Mouse (Mus musculus) embryonic facial prominence, embryonic 10.5 days (tissue): ENCODE measurements around the gene Ing5. TPM values are rescaled to one million over a fixed set of nuclear protein-coding genes. Genes with fewer than 3 reads are reported as not detected.

ENCODE experiments used
- DNase-seq: peaks from one replicate; pipeline ENCODE4 v3.0.0-alpha.2; 2017; ENCODE audit warnings: low spot score
- H3K27ac ChIP-seq: fragments of 300-500 bp; sonication (generic); replicated peaks from 2 replicates; pipeline ENCODE4 v1.5.1; 2016; ENCODE audit warnings: mild to moderate bottlenecking
- H3K27me3 ChIP-seq: fragments of 300-500 bp; sonication (generic); replicated peaks from 2 replicates; pipeline ENCODE4 v1.6.1; 2016; ENCODE audit warnings: low read depth, mild to moderate bottlenecking; ENCODE audit not compliant: poor library complexity, severe bottlenecking
- H3K36me3 ChIP-seq: fragments of 300-500 bp; sonication (generic); replicated peaks from 2 replicates; pipeline ENCODE4 v1.6.1; 2016; ENCODE audit warnings: mild to moderate bottlenecking, moderate library complexity
- H3K4me1 ChIP-seq: fragments of 300-500 bp; sonication (generic); 2 replicates; pipeline ENCODE4 v1.6.1; 2016
- H3K4me3 ChIP-seq: fragments of 300-500 bp; sonication (generic); 2 replicates; pipeline ENCODE4 v1.5.1; 2016; ENCODE audit warnings: mild to moderate bottlenecking, moderate library complexity
- H3K9me3 ChIP-seq: fragments of 300-500 bp; sonication (generic); 2 replicates; pipeline ENCODE4 v1.6.1; 2016; ENCODE audit warnings: mild to moderate bottlenecking
- WGBS: fragments of 180-500 bp; shearing (Covaris S2); methylation state at CpG from one replicate; pipeline ENCODE4 v1.1.7; 2016; 5-methylcytosine and 5-hydroxymethylcytosine counted together
- polyA plus RNA-seq: library from polyadenylated mRNA; unstranded; fragments of >200 nt; fragmentation: Nextera tagmentation; extraction: Ambion mirVana; gene quantifications from 2 replicates; pipeline ENCODE4 v1.2.1, GENCODE M21; 2016

Ing5 gene
- polyA plus RNA-seq, 1 experiment from 2014 or later, result 26.3 TPM

DNA sequence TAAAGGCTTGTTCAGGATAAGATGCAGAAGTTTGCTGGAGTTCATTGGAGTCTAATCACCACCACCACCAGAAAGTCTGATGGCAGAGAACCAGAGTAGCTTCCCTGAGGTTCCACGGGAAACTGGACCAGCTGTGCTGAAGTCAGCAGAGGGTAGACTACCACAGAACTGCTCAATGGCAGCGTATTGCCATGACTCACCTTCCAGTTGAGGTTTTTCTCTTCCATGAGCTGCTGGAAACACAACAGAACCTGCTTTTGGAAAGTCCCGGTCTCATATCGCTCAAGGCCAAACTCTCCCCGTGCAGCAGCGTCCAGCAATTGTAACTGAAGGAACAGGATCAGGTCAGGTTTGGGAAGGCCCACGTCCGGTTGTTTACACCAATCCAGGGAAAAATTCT is 9.2 kb upstream of the Ing5 start:
- Histone ChIP-seq H3K27ac (no peak overlapping the region), H3K36me3 (peaks cover 100% of the 10 kb centered on the region), H3K4me3 (no peak overlapping the region), H3K27me3 (no peaks in the 10 kb centered on the region), H3K9me3 (peaks cover 9% of the 10 kb centered on the region), H3K4me1 (peaks cover 3% of the 10 kb centered on the region; the same call in 1 of the 2 replicates)
- DNase-seq, result no peak
- WGBS, result 95% methylated on average over 8 of the region's 8 CpGs

DNA sequence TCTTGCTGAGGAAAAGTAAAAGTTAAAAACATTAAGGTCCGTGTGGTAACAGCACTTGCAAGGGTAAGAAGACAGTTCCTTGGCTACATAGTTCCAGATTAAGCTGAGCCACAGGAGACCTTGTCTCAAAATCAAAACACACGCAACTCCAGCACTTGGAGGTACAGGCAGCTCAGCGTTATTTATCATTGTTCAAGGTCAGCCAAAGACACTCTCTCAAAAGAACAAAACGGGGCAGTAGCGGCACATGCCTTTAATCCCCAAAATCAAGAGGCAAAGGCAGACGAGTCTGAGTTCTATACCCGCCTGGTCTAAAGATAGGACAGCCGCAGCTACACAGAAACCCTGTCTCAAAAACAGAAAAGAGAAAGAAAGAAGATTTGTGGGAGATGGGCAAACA is 7.9 kb upstream of the Ing5 start:
- H3K36me3 ChIP-seq, result peaks cover 99% of the 10 kb centered on the region
- H3K9me3 ChIP-seq, result peaks cover 8% of the 10 kb centered on the region
- DNase-seq, result no peak
- H3K27ac ChIP-seq, result no peak overlapping the region
- H3K27me3 ChIP-seq, result no peaks in the 10 kb centered on the region
- WGBS, result 91% methylated on average over 8 of the region's 8 CpGs
- peaks cover 7% of the 10 kb centered on the region for H3K4me1 ChIP-seq
- H3K4me3 ChIP-seq, result no peak overlapping the region

DNA sequence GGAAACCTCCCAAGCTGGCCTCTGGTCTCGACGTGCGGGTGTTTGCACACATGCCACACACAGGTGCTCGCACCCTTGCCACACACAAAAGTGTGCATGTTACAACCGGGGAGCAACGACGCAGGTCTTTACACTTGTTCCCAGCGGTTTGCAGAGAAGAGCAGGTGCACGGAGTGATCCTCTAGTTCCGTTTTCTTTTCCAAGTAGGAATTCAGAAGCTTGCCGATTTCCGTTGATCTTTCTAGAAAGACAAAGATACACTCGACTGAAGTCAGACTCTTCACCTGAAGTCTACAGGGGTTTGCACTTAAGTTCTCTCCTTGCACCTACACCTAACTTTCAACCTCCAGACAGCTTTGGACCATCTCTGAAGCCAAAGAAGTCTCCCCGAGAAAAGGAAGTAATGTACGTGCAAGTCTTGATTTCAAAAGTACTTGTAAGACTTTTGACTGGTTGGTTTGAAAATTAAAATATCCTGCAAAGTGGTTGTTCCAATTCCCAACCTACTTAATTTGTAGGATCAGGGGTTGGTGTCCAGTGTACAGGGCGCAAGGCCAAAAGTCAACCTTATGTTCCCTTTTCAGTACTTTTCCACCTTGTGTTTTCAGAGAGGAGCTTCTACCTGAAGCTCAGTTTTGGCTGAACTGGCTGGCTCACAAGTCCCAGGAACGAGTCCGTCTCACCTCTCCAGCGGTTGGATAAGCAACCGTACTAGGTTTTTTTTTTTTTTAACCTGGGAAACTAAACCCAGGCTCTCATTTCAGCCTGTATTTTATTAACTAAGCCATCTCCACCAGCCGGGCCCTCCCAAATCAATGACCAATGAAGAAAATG is 2.9 kb upstream of the Ing5 start:
- Histone ChIP-seq H3K4me3 (peak overlapping the region; percentile 78), H3K9me3 (no peaks in the 10 kb centered on the region), H3K36me3 (peaks cover 57% of the 10 kb centered on the region), H3K27ac (peak overlapping the region; percentile 94), H3K4me1 (peaks cover 42% of the 10 kb centered on the region), H3K27me3 (no peaks in the 10 kb centered on the region)
- DNase-seq, result no peak
- WGBS, result 77% methylated on average over 21 of the region's 21 CpGs

DNA sequence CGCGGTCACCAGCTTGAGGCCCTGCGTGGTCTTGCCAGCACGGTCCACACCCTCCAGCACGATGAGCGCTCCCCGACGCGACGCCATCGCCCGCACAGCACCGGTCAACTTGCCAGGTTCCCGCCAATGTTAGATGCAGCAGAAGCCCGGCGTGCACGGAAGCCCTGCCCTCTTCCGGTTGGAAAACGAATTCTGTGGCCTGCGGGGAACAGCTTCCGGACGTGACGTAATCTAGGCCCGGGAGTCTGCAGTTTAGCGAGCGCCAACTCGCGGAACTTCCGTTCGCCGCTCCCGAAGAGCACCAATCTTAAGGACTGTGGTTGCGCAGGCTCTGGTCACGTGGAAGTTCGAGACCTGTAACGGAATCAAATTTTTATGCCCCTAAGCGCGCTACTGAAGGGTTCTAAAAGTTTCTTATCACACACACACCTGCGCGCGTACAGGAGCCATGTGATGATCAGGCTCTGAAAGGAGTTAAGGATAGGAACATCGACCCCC is 2.0 kb upstream of the Ing5 start, which contains the start of gene Dtymk:
Gene Dtymk (minus strand): TSS at position 194 of the 498 bp plus-strand sequence.
- peaks cover 57% of the 10 kb centered on the region for H3K36me3 ChIP-seq
- under 1% methylated on average over 42 of the region's 42 CpGs for WGBS

DNA sequence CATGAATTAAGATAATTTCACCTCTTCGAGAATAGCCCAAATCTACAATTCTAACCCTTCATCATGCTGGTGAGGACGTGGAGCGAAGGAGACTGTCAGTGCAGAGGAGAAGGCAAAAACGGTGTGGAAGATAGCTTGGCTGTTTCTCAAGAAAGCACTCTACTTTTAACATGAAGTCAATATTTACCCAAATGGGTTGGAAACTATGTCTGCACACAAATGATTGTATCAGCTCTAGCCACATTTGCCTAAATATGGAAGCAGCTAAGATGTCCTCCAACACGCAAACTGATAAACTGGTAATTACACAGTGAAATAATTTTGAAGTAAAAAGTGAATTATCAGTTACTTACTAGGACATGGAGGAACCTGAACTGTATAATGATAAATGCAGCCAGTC is 994 bp upstream of the Ing5 start:
- Histone ChIP-seq H3K36me3 (peaks cover 54% of the 10 kb centered on the region), H3K9me3 (no peaks in the 10 kb centered on the region), H3K27me3 (no peaks in the 10 kb centered on the region), H3K27ac (peak overlapping the region; percentile 98; the same call in 1 of the 2 replicates), H3K4me3 (peak overlapping the region; percentile 78), H3K4me1 (peaks cover 39% of the 10 kb centered on the region)
- 88% methylated on average over 5 of the region's 5 CpGs for WGBS
- no peak for DNase-seq

More for the DNA sequence above, 2.0 kb upstream of the Ing5 start, which contains the start of gene Dtymk:
- Histone ChIP-seq H3K9me3 (no peaks in the 10 kb centered on the region), H3K27ac (peak within 1 kb of the TSS; percentile 94), H3K27me3 (no peaks in the 10 kb centered on the region), H3K4me1 (peaks cover 42% of the 10 kb centered on the region), H3K4me3 (peak within 1 kb of the TSS; percentile 78)
- peak; percentile 96 for DNase-seq

DNA sequence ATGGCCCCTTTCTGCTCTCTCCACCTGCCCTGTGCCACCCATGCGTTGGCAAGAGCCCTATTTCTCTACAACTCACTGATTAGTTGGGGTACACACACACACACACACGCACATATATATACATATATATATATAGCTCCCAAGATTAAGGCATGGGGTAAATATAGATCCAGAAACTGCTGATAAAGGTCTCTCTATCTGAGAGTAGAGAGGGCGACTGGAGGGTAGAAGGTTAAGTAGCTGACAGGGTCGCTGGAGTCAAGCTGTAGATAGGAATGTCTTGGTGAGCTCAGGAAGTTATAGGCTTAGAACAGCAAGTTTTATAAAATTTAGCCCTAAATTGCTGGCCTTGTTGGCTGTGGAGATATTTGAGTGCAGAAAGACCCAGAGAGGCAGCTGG is 1.1 kb downstream of the Ing5 start:
- no peak for DNase-seq
- 0 out of 2 replicates have a peak overlapping the region, but pooled peaks have one; percentile 98 for H3K27ac ChIP-seq

DNA sequence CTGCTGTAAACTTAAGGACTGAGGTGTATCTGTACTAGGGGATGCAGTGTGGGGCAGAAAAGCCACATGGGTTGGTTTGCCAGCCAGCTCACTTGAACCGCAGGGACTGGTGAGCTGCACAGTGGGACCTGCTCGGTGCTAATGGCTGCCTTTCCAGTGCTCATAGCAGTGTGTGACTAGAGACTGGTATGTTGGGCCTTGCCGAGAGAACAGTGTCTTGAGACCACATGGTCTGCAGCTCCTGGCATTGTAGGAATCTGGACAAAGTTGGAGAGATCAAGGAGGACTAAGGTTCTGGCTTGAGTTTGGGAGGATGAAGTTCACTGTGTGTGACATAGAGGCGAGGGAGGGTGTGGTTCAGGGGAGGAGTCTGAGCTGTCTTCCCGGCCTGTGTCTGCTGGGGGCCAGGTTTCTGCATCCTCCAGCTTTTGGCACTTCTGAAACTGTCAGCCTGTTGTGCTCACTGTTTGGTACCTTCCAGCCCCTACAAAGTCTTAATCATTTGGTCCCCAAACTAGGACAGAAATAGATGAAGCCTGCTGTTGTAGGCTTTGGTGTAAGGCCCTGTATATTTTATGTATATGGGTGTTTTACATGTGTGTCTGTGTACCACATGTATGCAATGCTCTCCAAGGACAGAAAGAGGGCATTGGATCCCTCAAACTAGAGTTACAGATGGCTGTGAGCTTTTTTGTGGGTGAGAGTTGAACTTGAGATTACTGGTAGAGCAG is 1.6 kb downstream of the Ing5 start:
- peaks cover 52% of the 10 kb centered on the region for H3K36me3 ChIP-seq
- no peaks in the 10 kb centered on the region for H3K27me3 ChIP-seq
- no peak overlapping the region for H3K27ac ChIP-seq
- no peak for DNase-seq
- H3K9me3 ChIP-seq, result no peaks in the 10 kb centered on the region
- peak overlapping the region; percentile 78 for H3K4me3 ChIP-seq
- WGBS, result 85% methylated on average over 5 of the region's 5 CpGs
- peaks cover 39% of the 10 kb centered on the region for H3K4me1 ChIP-seq

More for the DNA sequence above, 1.1 kb downstream of the Ing5 start:
- Histone ChIP-seq H3K27me3 (no peaks in the 10 kb centered on the region), H3K36me3 (peaks cover 52% of the 10 kb centered on the region), H3K4me3 (peak overlapping the region; percentile 78), H3K4me1 (peaks cover 39% of the 10 kb centered on the region), H3K9me3 (no peaks in the 10 kb centered on the region)
- 85% methylated on average over 4 of the region's 4 CpGs for WGBS

DNA sequence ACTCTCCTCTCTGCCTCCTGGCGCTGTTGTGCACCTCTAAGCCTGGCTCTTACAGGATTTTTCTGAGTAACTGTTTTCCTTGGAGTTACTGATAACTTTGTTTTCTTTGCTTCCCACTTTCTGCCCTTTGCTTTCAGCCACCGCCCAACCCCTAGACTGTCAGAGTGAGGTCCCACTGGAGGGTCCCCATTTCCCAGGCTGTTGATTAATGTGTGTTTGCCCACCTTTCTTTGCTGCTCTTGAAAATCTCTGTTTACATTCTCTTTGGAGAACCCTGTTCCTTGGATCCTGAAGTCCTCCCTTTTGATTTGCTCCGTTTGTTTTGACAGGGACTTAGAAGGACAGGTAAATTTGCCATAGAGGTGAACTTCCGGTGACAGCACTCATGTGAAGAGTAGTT is 5.1 kb downstream of the Ing5 start:
- no peak overlapping the region for H3K27ac ChIP-seq
- H3K9me3 ChIP-seq, result no peaks in the 10 kb centered on the region
- H3K4me3 ChIP-seq, result no peak overlapping the region
- 94% methylated on average over 4 of the region's 4 CpGs for WGBS
- H3K36me3 ChIP-seq, result peaks cover 83% of the 10 kb centered on the region
- H3K27me3 ChIP-seq, result no peaks in the 10 kb centered on the region
- no peak for DNase-seq
- H3K4me1 ChIP-seq, result peaks cover 16% of the 10 kb centered on the region

DNA sequence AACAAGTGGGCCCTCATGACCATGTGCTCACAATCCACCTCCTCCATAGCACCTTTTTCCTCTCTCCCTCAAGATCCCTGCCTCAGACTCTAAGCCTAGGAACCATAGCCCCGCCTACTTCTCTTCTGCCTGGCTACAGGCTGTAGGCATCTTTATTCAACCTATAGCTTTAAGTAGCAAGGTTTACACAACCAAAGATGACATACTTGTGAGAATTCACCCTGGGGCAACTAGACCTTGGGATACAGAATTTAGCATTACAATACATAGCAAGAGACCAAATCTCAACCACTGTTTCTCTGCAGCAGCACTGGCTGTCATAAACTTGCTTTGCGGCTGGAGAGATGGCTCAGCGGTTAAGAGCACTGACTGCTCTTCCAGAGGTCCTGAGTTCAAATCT is 6.2 kb downstream of the Ing5 start:
- Histone ChIP-seq H3K27me3 (no peaks in the 10 kb centered on the region), H3K4me1 (peaks cover 8% of the 10 kb centered on the region), H3K27ac (no peak overlapping the region), H3K36me3 (peaks cover 94% of the 10 kb centered on the region), H3K4me3 (no peak overlapping the region), H3K9me3 (no peaks in the 10 kb centered on the region)
- WGBS, result 94% methylated on average over 3 of the region's 3 CpGs
- no peak for DNase-seq

DNA sequence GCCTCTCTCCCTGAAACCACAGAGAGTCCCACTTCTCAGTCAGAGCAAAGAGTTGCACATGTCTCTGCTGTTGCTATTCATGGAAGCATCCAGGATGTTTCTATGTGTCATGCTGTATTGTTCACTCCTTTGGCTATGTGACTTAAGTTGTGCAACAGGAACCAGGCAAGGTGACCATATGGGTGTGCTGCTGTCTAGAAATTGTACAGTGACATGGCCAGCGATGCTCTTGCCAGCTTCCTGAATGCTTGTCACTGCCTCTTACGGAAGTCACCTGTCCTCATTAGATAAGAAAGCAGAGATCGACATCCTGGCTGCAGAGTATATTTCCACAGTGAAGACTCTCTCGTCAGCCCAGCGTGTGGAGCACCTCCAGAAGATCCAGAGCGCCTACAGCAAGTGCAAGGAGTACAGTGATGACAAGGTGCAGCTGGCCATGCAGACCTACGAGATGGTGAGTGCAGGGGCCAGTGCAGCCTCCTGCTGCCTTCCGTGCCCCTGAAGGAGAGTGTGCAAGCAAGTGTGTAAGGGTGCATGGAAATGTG is 7.8 kb downstream of the Ing5 start:
- 92% methylated on average over 8 of the region's 8 CpGs for WGBS
- H3K36me3 ChIP-seq, result peaks cover 95% of the 10 kb centered on the region
- no peaks in the 10 kb centered on the region for H3K4me1 ChIP-seq
- no peak for DNase-seq
- no peak overlapping the region for H3K27ac ChIP-seq
- H3K27me3 ChIP-seq, result no peaks in the 10 kb centered on the region
- H3K9me3 ChIP-seq, result no peaks in the 10 kb centered on the region
- no peak overlapping the region for H3K4me3 ChIP-seq

DNA sequence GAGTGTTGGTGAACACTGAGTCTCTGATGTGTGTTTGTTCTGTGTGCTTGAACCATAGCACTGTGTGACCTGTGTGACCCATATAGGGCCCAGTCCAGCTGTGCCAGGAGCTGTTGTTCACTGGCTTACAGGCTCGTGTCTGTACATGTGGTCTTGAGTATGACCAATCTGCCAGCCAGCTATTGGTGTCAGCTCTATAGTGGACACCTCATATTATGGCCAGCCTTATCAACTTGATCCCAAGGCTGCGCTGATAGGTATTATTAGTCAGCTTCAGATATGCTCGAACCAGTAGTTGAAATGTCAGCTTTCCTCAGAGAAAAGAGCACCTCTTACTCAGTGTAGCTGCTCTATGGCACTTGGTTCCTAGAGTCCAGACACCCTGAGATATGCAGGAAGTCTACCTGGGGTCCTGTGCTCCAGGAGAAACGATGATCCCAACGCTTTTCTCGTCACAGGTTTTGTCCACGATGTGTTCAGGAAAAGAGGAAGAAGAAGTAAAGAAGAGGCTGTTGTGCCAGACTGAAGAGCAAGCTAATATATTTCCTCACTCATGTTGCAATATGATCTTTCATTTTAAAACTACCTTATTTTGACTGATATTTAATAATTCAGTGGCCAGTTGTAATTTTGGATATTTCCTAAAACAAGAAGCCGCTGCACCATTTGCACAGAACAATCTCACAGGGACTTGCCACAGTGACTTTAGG is 14.2 kb downstream of the Ing5 start:
- Histone ChIP-seq H3K9me3 (no peaks in the 10 kb centered on the region), H3K4me1 (no peaks in the 10 kb centered on the region), H3K27ac (no peak overlapping the region), H3K27me3 (no peaks in the 10 kb centered on the region), H3K4me3 (no peak overlapping the region), H3K36me3 (peaks cover 92% of the 10 kb centered on the region)
- WGBS, result 94% methylated on average over 8 of the region's 8 CpGs
- no peak for DNase-seq

DNA sequence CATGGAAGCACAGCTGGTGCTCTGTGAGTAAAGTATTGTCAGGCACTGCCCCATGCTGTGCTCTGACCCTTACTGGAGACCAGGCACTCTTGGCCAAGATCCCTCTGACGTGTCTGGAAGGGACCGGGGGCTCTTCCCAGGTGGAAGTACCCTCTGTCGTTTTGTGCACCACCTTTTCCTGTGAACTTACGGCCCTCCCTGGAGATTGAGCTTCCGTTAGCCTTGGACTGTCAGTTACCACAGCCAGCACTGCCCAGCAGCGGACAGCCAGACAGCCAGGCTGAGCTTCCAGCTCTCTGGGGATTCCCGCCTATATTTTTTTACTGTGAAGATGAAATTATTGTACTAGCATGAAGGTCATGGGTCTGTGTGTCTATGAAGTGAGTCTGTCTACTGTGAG is 15.0 kb downstream of the Ing5 start:
- no peak overlapping the region for H3K27ac ChIP-seq
- 93% methylated on average over 7 of the region's 7 CpGs for WGBS
- no peak overlapping the region for H3K4me3 ChIP-seq
- peaks cover 84% of the 10 kb centered on the region for H3K36me3 ChIP-seq
- no peaks in the 10 kb centered on the region for H3K27me3 ChIP-seq
- H3K4me1 ChIP-seq, result no peaks in the 10 kb centered on the region
- no peaks in the 10 kb centered on the region for H3K9me3 ChIP-seq
- DNase-seq, result no peak
